Mouse (Mus musculus): ENCODE data around the gene Pde7b.
A peak's percentile ranks its signal among the peaks of the same experiment; 100 is the strongest.

Pde7b gene

GRCm38 (mm10) chr10:20653299-20653698 is 71.6 kb downstream of the Pde7b start:
- no peak for DNase-seq (ENCODE audit: low spot score)

DNA sequence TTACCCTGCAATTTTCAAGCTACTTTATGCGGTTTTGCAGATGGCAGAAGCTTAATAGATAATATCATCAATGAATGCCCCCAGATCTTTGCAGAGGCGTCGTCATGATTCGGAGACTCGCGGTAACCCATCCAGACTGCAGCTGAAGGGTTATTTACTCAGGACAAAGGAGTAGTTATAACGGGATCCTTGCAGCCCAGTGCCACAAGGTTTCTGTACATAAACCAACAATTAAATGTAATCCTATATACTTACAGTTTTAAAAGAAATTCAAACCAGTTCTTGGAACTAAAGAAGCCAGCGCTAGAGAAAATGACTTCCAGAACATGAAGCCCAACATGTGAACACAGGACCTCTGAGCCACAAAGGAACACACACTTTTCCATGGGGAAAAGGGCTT is 88.5 kb downstream of the Pde7b start:
- no peak for DNase-seq (ENCODE audit: low spot score)

DNA sequence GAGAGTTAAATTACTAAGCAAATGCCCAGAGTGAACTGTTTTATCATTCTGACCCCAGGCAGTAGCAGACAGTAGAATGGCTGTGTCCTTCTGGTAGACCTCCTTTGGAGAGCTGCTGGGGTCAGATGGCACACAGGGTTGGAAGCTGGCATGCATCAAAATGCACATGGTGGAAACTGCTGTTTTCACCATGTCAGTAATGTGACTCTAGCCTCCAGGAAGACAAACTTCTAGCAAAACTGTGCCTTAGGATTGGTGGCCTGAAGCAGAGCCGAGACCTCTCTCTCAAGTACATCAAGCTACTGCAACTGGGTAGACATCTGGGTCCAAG is 91.8 kb downstream of the Pde7b start:
- DNase-seq (ENCODE audit: low spot score), result no peak

GRCm38 (mm10) chr10:20632256-20633084 is 92.4 kb downstream of the Pde7b start:
- no peak for DNase-seq (ENCODE audit: low spot score)

DNA sequence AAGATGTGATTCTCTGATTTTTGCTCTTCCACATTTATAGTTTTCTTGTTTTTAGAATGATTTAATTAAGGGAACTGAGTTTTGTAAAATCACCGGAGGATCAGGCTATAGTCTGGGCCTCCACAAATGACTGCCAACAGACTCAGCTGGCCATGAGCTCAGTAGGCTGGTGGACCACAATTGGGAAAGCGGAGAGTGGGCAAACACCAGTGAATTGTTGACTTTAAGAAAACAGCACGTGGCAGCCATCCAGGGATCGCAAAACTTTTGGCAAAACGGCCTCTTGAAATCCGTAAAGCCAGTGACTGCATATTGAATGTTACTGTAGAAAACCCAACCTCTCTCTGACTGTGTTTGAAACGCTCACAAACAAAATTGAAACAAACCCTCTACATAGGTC is 94.8 kb downstream of the Pde7b start:
- DNase-seq (ENCODE audit: low spot score), result peak; percentile 61

GRCm38 (mm10) chr10:20625702-20626375 is 99.0 kb downstream of the Pde7b start:
- no peak for DNase-seq (ENCODE audit: low spot score)

- no peak for DNase-seq (ENCODE audit: low spot score)
Observed at GRCm38 (mm10) chr10:20621661-20622454, 103.0 kb downstream of the Pde7b start.

DNA sequence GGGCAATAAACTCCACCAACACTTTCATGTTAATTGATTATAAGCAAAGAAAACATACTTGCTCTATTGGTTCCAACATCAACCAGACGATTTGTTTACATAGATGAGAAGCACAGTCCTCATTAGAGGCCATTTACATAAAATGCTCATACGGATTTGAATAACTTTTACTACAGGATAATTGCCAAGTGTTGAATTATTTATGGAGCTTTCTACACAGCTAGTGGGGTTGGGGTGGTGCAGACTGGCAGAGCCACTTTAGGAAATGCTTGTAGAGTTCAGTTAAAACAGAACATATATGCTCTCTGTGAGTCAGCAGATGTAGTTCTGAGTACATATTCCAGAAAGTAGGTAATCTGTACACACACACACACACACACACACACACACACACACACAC is 118.9 kb downstream of the Pde7b start:
- DNase-seq (ENCODE audit: low spot score), result no peak

DNA sequence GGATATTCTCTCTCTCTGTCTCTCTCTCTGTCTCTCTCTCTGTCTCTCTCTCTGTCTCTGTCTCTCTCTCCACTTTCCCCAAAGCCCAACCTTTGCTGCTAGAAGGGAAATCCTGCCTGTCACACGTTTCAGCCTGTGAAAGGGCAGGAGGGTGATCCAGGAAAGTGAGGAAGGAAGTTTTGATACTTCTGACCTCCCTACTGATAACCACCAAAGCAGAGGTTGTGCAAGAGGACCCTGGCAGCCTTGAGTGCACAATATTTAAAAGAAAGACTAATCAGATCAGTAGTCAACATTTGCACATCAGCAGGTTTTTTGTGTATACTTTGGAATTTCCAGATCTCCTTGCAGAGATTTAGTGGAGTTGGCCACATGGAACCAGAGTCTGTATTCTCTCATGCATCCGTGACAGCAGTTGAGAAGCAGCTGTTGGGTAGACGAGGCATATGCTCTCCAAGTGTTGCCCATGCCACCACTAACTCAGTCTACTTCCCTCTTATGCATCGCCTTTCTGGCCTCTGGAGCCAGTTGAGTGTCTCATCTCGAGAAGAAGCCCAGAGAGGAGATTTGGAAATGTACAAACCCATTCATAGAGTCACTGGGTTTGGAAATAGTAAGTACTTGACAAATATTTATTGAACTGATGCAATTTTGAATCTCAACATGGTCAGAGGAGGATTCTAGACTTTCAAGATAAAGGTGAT is 129.6 kb downstream of the Pde7b start:
- DNase-seq (ENCODE audit: low spot score), result no peak

- DNase-seq (ENCODE audit: low spot score), result no peak
Observed at GRCm38 (mm10) chr10:20594015-20594414, 130.9 kb downstream of the Pde7b start.

DNA sequence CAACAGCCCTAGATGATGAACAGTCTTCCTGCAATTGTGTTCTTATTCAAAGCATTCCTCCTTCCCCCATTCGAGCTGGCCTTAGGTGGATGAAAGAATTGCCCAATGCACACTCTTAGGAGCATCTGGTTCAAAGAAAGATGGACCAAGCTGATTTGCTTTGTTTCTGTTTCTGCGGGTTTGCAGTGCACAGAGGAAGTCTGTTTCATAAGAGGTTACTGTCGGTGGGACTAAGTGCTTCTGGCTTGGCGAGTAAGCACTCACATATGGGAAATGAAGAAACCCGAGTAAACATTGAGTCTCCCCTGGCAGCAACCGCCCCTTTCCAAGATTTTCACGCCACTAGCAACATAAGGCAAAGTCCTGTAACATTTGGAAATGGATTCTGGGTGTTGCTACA is 134.8 kb downstream of the Pde7b start:
- DNase-seq (ENCODE audit: low spot score), result peak; percentile 48

DNA sequence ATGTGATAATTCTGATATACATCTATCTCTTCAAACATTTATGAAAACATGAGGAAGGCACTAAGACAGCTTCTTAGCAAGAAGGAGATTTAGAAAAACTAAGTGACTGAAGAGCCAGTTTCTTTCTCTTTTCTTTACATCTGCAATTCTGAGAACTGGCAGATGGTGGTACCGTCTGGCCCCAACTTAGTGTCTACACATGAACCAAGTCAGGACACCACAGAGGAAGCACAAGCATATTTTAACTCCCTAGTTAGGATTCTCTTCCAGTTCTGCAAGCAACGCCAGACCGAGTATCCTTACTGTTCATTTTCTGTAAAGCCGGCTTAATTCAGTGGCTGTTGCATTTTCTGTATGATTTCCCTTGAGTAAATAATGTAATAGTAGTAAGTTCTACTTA is 138.9 kb downstream of the Pde7b start:
- DNase-seq (ENCODE audit: low spot score), result no peak

DNA sequence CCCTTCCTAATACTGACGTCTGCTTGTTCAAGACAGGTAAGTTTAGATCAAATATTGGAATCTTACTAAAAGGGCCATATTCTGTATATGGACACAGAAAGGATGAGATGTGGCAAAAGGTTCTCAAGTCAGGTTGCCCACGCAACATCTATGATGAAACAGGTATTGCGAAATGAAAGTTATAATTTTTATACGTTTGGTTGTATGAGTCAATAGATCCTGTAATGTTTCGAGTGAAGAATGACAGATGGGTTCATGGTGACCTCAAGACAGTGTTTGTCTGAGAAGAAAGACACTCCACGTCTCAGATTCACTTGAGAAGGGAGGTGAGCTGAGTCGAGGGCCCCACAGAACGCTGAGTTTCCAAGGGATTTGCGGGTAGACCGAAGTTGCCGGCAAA is 149.9 kb downstream of the Pde7b start:
- no peak for DNase-seq (ENCODE audit: low spot score)

DNA sequence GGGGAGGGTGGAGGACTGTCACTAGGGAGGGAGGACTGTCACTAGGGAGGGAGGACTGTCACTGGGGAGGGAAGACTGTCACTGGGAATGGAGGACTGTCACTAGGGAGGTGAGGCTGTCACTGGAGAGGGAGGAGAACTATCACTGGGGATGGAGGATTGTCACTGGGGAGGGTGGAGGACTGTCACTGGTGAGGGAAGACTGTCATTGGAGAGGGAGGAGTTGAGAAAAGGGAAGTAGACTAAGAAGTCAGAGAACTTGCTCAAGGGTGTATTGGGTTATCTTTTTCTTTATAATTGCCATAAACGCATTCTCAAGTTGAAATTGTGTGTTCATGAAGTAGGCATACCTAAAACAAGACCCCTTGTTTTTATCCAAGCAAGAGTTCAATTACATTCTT is 150.5 kb downstream of the Pde7b start:
- DNase-seq (ENCODE audit: low spot score), result no peak

- DNase-seq (ENCODE audit: low spot score), result no peak
Observed at GRCm38 (mm10) chr10:20571521-20571920, 153.4 kb downstream of the Pde7b start.

GRCm38 (mm10) chr10:20568630-20569029 is 156.2 kb downstream of the Pde7b start:
- DNase-seq (ENCODE audit: low spot score), result peak; percentile 23

GRCm38 (mm10) chr10:20567684-20568236 is 157.1 kb downstream of the Pde7b start:
- no peak for DNase-seq (ENCODE audit: low spot score)

GRCm38 (mm10) chr10:20556477-20556876 is 168.4 kb downstream of the Pde7b start:
- no peak for DNase-seq (ENCODE audit: low spot score)

DNA sequence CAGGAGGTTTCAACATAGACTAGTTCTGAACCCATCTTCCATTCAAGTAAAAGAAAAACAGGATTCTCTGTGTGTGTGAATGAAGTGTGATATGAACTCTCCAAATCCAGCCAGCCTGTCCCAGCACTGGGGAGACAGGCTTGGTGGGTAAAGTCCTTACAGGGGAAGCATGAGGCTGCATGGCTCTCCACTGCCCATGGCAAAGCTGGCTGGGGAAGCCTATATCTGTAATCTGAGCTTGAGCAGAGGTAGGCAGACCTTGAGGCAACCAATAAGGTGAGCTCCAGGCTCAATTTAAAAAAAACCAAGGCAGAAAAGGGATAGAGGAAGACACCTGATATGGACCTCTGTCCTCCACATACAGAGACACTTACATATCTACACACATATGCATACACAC is 173.5 kb downstream of the Pde7b start:
- no peak for DNase-seq (ENCODE audit: low spot score)

DNA sequence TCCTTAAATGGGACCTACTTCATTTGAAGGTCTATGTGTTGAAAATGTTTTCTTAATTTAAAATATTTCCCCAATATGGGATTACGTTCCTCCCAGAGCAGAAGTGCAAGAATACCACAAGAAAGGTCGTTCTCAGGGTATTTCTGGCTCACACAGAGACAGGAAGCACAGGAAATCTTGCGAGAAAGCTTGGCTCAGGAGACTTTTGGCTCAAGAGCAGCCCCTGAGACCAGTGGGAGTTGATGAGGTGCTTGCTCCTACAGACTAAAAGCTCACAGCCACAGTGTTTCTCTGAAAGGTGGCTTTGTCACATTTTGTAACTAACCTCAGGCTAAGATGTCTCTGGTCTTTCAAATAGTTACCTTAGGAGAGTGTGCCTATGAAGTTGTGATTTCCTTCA is 174.1 kb downstream of the Pde7b start:
- DNase-seq (ENCODE audit: low spot score), result no peak

DNA sequence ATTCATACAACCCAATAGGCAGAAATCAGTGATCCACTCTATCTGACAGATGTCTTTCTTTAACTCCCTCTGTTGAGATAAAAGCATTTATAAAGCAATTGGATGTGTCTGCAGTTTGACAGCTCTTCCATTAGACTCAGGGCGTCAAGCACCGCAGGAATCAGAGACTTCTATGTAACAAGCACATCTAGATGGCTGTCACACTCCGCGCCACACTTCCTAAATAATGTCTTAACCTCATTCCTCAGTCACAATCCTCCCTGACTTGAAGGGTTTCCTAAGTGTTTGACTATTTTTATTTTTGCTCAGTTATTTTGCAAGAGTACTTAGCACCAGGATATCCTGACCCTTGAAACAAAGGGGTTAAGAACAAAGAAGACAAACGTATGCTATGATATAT is 174.7 kb downstream of the Pde7b start:
- DNase-seq (ENCODE audit: low spot score), result no peak
